Mouse (Mus musculus) testis, postnatal 10 days (tissue): ENCODE measurements around the gene Ptprg.
"Not testable (repeated sequence)": the region's sequence is repeated elsewhere in the genome, so short reads cannot be mapped to it uniquely, and the experiment has no call there.

Experiments used
- DNase-seq: peaks from one replicate; pipeline ENCODE4 v3.0.0; 2021; ENCODE audit warnings: low spot score

The Ptprg gene

GRCm38 (mm10) chr14:12220540-12220939 is 667.2 kb downstream of the Ptprg start:
- no peak for DNase-seq

DNA sequence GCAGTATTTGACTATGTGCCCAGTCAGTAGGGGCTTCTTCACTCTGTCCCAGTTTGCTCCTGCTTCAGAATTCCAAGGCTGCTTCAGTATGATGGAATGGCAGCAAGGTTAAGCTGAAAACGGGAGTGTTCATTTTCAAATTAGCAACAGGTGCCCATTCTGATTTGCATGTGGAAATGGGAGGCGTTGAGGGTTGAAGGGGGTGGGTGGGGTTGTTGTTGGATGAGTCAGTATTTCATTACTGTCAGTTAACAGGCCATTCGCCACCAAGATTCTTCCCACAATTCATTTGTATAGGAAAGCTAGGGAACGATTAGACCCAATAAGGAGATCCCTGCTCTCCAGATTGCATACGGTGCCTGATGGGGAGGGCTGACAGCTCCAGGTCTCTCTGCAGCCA is 668.2 kb downstream of the Ptprg start:
- DNase-seq, result no peak

DNA sequence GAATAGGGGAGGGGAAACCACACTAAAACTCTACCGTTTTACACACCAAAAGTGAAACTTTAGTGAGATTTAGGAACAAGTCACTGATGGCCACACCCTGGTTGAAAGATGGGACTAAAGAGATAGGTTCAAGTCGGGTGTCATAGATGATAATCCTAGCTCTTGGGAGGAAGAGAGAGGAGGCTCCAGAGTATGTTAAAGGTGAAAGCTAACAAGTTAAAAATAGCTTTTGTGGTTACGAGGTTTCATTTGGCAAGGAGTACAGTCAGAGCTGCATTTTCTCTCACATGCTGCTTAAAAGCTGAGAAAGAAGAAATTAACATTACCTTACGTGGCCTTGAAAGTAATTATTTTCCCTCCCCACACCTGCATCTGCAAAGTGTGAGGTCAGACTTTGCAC is 690.4 kb downstream of the Ptprg start:
- no peak for DNase-seq

DNA sequence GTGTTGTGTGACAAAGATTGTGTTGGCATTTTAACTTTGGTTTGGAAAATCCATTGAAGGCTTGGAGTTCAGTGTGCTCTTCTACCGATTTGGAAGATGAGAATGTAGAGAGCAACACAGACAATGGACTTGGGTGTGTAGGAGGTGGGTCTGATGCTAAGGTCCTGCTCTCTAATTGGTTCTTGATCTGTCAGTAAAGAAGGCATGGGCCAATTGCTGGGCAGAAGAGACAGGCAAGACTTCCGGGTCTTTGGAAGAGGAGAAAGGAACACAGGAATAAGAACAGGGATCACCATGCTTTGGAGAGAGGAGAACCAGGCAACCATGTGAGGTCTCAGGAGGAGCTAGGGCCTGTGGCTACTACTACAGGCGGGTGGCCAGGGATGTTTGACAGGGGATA is 722.7 kb downstream of the Ptprg start:
- DNase-seq, result no peak

GRCm38 (mm10) chr14:12283641-12284040 is 730.3 kb downstream of the Ptprg start, which contains the start of gene Gm49355:
Gm49355 (plus strand) TSS chr14:12283976.
- no peak for DNase-seq

DNA sequence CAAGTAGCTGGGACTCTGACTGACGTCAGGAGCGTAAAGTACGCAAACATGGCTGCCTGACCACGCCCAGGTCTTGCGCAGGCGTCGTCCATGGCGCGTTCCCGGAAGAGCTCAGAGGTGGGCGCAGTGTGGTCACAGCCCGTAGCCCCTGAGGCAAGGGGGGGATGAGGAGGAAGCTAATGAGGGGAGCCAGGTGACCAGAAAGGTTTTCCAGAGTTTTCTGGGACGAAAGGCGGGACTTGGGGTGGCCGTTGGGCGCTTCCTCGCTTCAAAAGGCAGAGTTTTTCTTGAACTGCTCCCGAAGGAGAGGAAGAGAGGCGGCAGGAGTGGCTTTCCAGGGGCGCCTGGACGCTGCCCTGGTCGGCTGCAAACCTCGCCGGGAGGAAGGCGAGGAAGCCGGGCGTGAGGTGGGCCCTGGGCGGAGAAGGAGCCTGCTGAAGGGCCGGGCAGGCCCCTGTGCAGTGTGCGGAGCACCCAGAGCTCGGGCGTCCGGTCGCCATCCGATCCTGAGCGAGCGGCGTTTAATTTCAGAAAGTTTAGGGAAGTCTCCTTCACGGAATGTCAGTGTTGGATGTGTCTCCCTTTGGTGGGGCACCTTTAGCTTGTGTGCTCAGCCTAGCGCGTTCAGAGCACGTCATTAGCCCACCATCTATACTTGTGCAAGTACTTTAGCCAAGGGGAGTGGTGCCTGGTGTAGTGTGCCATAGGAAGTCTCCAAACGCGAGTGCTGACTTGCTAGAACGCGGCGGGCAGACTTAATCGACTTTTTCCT is 731.0 kb downstream of the Ptprg start, which contains the start of gene 3830406C13Rik:
3830406C13Rik (plus strand) TSS at position 33 of the 772 bp plus-strand sequence.
- DNase-seq, result peak; percentile 91

- DNase-seq, result not testable (repeated sequence)
Observed at GRCm38 (mm10) chr14:12289747-12290146, 736.4 kb downstream of the Ptprg start.
